Mouse (Mus musculus): Measurements from ENCODE around the gene Xcl1. TPM values are rescaled to one million over a fixed set of nuclear protein-coding genes. Genes with fewer than 3 reads are reported as not detected.

Xcl1 gene
- polyA plus RNA-seq, 1 experiment, result not detected

DNA sequence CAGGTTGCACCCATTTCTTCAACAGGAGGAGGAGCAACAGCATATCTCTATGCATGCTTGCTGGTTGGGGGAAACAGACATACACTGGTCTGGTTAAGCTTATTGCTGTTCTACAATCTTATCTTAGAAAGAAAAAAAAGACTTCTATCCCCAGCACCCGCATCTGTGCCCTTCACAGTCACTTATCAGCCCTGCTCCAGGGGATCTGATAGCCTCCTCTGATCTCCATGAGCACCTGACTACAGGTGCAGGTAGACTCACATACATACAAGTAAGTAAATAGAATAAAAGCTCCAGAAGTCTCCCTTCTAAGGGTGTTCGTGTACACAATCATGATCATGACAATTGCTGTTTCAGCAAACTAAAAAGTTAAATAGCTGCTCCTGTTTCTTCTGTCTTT lies 733 bp upstream of the Xcl1 start:
- Histone ChIP-seq H3K79me2 (ENCODE audit: control insufficient read depth, insufficient read depth) (no peaks in the 10 kb centered on the region), H3K79me3 (ENCODE audit: low read depth) (no peaks in the 10 kb centered on the region), H3K4me3 (ENCODE audit: insufficient read depth, poor library complexity, severe bottlenecking) (no peak overlapping the region), H3K36me3 (ENCODE audit: control insufficient read depth, insufficient read depth) (no peaks in the 10 kb centered on the region), H3K27me3 (ENCODE audit: control insufficient read depth, insufficient read depth, insufficient read length) (no peaks in the 10 kb centered on the region), H3ac (ENCODE audit: control insufficient read depth, insufficient read length, low read depth) (no peak overlapping the region)
- no peak for TF ChIP-seq MYOG (IDR thresholded peaks at IDR 0.05; ENCODE audit: control insufficient read depth, extremely low read depth, insufficient read length)
- TF ChIP-seq USF1 (IDR thresholded peaks at IDR 0.05; ENCODE audit: low read depth), result no peak
- no peak for TF ChIP-seq MYOD1 (IDR thresholded peaks at IDR 0.05; ENCODE audit: control insufficient read depth, insufficient read length, low read depth)
- TF ChIP-seq MAX (IDR thresholded peaks at IDR 0.05), result no peak
- TF ChIP-seq FOSL1 (IDR thresholded peaks at IDR 0.05; ENCODE audit: insufficient read depth, low read length, poor library complexity, severe bottlenecking), result no peak
- TF ChIP-seq CEBPB (IDR thresholded peaks at IDR 0.05; ENCODE audit: low read depth), result no peak
- TF ChIP-seq CTCF (IDR thresholded peaks at IDR 0.05; ENCODE audit: control insufficient read depth, insufficient read depth, insufficient read length), result no peak

DNA sequence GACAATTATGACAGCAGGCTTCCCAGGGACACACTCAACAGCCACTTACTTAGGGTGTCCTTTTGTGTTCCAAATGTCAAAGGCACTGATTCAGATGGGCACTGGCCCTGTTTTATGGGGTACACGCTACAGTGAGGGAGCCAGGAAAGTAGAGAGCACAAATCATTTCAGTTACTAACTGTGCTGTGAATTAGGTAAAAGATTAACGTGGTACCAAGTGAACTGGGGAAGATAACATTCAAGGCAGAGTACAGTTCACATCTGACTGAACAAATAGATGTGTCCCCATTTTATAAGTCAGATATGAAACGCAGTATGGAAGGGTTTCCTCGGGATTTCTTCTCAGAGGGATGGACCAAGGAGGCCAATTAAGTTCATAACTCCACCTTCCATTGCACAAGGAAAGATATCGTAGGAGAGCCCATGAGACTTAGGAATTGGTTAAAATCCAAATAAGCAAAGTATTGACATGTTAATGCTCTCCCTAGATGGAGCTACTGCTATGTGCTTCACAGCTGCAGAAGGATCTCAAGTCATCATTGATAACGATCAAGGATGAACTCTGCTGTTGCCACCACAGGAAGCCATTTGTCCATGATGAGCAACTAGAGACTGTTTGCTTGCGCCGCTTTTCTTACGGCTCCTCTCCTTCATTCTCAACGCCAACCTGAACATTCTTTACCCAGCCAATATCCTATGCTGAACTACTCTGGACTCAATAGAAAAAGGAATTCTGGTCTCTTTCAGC lies 1.7 kb downstream of the Xcl1 start:
- H3K4me3 ChIP-seq (ENCODE audit: insufficient read depth, poor library complexity, severe bottlenecking), result no peak overlapping the region
- H3K36me3 ChIP-seq (ENCODE audit: control insufficient read depth, insufficient read depth), result no peaks in the 10 kb centered on the region
- no peaks in the 10 kb centered on the region for H3K79me3 ChIP-seq (ENCODE audit: low read depth)
- no peaks in the 10 kb centered on the region for H3K79me2 ChIP-seq (ENCODE audit: control insufficient read depth, insufficient read depth)
- H3K27me3 ChIP-seq (ENCODE audit: control insufficient read depth, insufficient read depth, insufficient read length), result no peaks in the 10 kb centered on the region
- TF ChIP-seq CEBPB (IDR thresholded peaks at IDR 0.05; ENCODE audit: low read depth) (no peak), FOSL1 (IDR thresholded peaks at IDR 0.05; ENCODE audit: insufficient read depth, low read length, poor library complexity, severe bottlenecking) (no peak), USF1 (IDR thresholded peaks at IDR 0.05; ENCODE audit: low read depth) (no peak), MYOD1 (IDR thresholded peaks at IDR 0.05; ENCODE audit: control insufficient read depth, insufficient read length, low read depth) (no peak), MYOG (IDR thresholded peaks at IDR 0.05; ENCODE audit: control insufficient read depth, extremely low read depth, insufficient read length) (no peak), CTCF (IDR thresholded peaks at IDR 0.05; ENCODE audit: control insufficient read depth, insufficient read depth, insufficient read length) (no peak), MAX (IDR thresholded peaks at IDR 0.05) (no peak)
- H3ac ChIP-seq (ENCODE audit: control insufficient read depth, insufficient read length, low read depth), result no peak overlapping the region

DNA sequence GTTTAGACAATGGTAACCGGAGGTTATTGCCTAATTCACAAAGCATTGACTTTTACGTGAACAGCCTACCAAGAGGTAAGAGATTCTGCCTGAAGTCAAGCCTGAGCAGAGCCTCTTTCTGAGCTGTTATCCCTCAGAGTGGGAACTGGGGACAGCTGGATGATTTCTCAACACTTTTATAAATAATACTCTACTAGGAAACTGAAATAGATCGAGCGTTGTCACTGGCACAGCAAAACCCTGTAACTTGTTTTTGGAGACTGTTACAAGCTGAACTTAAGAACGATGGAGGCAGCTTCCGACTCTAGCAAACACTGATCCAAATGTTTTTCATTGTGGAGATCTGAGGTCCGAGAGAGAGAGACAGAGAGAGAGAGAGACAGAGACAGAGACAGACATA lies 4.2 kb downstream of the Xcl1 start:
- H3K79me3 ChIP-seq (ENCODE audit: low read depth), result no peaks in the 10 kb centered on the region
- no peak overlapping the region for H3K4me3 ChIP-seq (ENCODE audit: insufficient read depth, poor library complexity, severe bottlenecking)
- no peak for TF ChIP-seq CEBPB (IDR thresholded peaks at IDR 0.05; ENCODE audit: low read depth)
- no peak for TF ChIP-seq CTCF (IDR thresholded peaks at IDR 0.05; ENCODE audit: control insufficient read depth, insufficient read depth, insufficient read length)
- no peak for TF ChIP-seq MAX (IDR thresholded peaks at IDR 0.05)
- no peak for TF ChIP-seq MYOD1 (IDR thresholded peaks at IDR 0.05; ENCODE audit: control insufficient read depth, insufficient read length, low read depth)
- no peaks in the 10 kb centered on the region for H3K27me3 ChIP-seq (ENCODE audit: control insufficient read depth, insufficient read depth, insufficient read length)
- H3ac ChIP-seq (ENCODE audit: control insufficient read depth, insufficient read length, low read depth), result no peak overlapping the region
- no peaks in the 10 kb centered on the region for H3K79me2 ChIP-seq (ENCODE audit: control insufficient read depth, insufficient read depth)
- H3K36me3 ChIP-seq (ENCODE audit: control insufficient read depth, insufficient read depth), result no peaks in the 10 kb centered on the region

DNA sequence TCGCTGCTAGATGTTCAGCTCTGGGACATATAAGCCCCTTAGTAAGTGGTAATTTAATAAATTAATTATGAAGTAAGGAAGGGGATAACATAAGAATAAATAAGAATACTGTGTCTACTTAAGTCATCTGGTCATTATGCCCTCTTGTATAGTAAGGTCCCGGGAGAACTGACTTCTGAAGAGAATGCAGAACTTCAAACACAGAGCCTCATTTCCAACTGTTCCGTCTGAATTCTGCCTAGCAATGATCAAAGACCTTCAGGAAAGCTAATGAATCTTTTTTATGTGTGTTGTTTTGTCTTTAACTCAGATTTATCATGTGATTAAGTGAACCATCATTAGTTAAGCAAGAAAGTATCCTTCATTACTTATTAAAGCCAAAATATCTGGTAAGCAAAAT lies 5.3 kb downstream of the Xcl1 start:
- no peaks in the 10 kb centered on the region for H3K36me3 ChIP-seq (ENCODE audit: control insufficient read depth, insufficient read depth)
- TF ChIP-seq MAX (IDR thresholded peaks at IDR 0.05), result no peak
- TF ChIP-seq CEBPB (IDR thresholded peaks at IDR 0.05; ENCODE audit: low read depth), result no peak
- TF ChIP-seq FOSL1 (IDR thresholded peaks at IDR 0.05; ENCODE audit: insufficient read depth, low read length, poor library complexity, severe bottlenecking), result no peak
- TF ChIP-seq MYOD1 (IDR thresholded peaks at IDR 0.05; ENCODE audit: control insufficient read depth, insufficient read length, low read depth), result no peak
- no peak for TF ChIP-seq CTCF (IDR thresholded peaks at IDR 0.05; ENCODE audit: control insufficient read depth, insufficient read depth, insufficient read length)
- TF ChIP-seq MYOG (IDR thresholded peaks at IDR 0.05; ENCODE audit: control insufficient read depth, extremely low read depth, insufficient read length), result no peak
- TF ChIP-seq USF1 (IDR thresholded peaks at IDR 0.05; ENCODE audit: low read depth), result no peak

DNA sequence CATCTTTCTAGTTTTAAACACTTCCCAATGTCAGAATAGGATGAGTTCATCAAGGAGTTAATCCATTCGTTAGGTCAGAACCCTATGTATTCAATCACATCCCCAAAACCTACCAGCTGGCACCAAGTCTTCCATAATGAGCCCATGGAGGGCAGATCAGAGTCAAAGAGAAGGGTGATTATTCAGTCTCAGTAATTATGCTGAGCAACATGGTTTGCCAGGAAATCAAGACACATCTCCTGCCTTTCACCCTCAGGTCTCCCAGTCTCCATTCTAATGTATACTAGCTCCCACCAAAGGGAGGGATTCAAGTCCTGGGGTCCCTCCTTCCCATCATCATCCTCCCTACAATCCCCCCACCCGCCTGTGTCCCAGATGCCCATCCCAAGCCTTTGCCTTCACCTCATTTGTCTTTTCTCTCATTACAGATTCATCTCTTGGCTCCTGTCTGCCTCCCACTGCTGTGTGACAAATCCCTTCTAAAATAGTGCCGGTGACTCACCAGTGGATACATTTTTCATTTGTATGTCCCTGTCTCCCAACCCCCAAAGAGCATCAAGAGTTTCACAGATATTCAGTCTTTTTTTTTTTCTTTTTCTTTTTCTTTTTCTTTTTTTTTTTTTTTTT lies 8.7 kb downstream of the Xcl1 start:
- Histone ChIP-seq H3K27me3 (ENCODE audit: control insufficient read depth, insufficient read depth, insufficient read length) (no peaks in the 10 kb centered on the region), H3K79me2 (ENCODE audit: control insufficient read depth, insufficient read depth) (no peaks in the 10 kb centered on the region), H3K79me3 (ENCODE audit: low read depth) (no peaks in the 10 kb centered on the region), H3ac (ENCODE audit: control insufficient read depth, insufficient read length, low read depth) (no peak overlapping the region), H3K36me3 (ENCODE audit: control insufficient read depth, insufficient read depth) (no peaks in the 10 kb centered on the region), H3K4me3 (ENCODE audit: insufficient read depth, poor library complexity, severe bottlenecking) (no peak overlapping the region)
- TF ChIP-seq MYOG (IDR thresholded peaks at IDR 0.05; ENCODE audit: control insufficient read depth, extremely low read depth, insufficient read length) (no peak), CEBPB (IDR thresholded peaks at IDR 0.05; ENCODE audit: low read depth) (no peak), FOSL1 (IDR thresholded peaks at IDR 0.05; ENCODE audit: insufficient read depth, low read length, poor library complexity, severe bottlenecking) (no peak), MYOD1 (IDR thresholded peaks at IDR 0.05; ENCODE audit: control insufficient read depth, insufficient read length, low read depth) (no peak), MAX (IDR thresholded peaks at IDR 0.05) (no peak), CTCF (IDR thresholded peaks at IDR 0.05; ENCODE audit: control insufficient read depth, insufficient read depth, insufficient read length) (no peak), USF1 (IDR thresholded peaks at IDR 0.05; ENCODE audit: low read depth) (no peak)

More for the DNA sequence above, 5.3 kb downstream of the Xcl1 start:
- Histone ChIP-seq H3K27me3 (ENCODE audit: control insufficient read depth, insufficient read depth, insufficient read length) (no peaks in the 10 kb centered on the region), H3K79me2 (ENCODE audit: control insufficient read depth, insufficient read depth) (no peaks in the 10 kb centered on the region), H3K4me3 (ENCODE audit: insufficient read depth, poor library complexity, severe bottlenecking) (no peak overlapping the region), H3ac (ENCODE audit: control insufficient read depth, insufficient read length, low read depth) (no peak overlapping the region), H3K79me3 (ENCODE audit: low read depth) (no peaks in the 10 kb centered on the region)
